Mouse (Mus musculus) common myeloid progenitor, adult 5-6 weeks (primary cell): ENCODE measurements at regions not wholly inside any gene's neighbourhood (a gene's known extent, or its start where the extent isn't known, plus 50 kb on each side); places are given as distances from the start of the nearest gene placed in this dataset.

Experiments
- ATAC-seq: replicated peaks from 2 replicates; pipeline ENCODE4 v1.8.0; 2016; ENCODE audit warnings: low read depth, mild to moderate bottlenecking, moderate TSS enrichment, inconsistent platforms; ENCODE audit not compliant: poor library complexity, severe bottlenecking

DNA sequence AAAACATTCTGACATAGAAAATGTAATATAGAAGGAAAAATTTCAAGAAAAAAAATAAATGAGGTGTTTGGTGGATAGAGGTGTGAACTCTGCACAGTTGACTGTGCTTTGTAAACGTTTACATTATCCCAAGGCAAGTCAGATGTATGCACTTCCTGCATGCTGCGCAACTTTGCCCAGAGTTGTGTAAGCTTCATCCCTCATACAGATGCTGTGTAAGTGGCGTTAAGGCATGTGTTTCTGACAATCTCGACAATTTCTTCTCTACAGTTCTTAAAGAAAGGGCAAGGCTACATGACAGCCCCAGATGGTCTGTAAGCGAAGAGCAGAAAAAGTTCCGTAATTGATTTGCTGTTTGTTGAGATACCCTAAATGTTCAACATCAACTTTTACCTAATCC, 476.6 kb upstream of the Pitx2 start:
- ATAC-seq: no peak

DNA sequence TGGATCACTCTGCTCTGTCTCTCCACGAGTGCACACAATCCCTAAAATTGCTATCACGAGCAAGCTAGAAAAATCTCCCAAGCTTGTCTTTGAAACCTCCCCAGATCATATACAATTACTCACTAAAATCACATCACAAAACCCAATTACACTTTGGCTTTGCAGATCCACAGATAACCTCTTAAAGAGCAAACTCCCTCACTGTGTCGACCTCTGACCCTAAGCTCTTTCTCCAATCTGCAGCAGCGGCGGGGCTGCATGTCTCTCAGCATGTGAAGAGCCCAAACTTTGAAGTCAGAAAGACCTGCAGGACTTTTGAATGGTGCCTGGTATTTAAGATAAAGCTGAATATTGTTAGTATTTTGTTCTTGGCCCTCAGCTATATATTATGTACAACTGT, 479.4 kb upstream of the Pitx2 start:
- ATAC-seq: no peak

DNA sequence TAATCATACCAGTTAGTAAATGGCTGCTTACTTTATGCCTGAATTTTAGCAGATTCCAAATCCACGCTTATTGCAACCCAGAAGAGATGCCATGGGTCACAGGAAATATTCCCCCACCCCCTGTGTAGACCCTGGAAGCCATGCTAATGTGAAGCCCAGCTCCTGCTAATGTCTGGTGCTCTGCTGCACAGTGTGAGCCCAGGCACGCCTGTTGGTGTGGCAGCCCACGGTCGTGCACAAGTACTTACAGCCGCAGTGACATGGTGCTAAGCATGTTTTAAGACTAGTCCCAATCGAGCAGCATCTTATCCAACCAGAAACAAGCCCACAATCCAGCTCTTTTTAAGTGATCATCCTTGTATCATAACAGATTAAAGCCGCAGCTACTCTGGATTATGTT, 480.5 kb upstream of the Pitx2 start:
- ATAC-seq: no peak

DNA sequence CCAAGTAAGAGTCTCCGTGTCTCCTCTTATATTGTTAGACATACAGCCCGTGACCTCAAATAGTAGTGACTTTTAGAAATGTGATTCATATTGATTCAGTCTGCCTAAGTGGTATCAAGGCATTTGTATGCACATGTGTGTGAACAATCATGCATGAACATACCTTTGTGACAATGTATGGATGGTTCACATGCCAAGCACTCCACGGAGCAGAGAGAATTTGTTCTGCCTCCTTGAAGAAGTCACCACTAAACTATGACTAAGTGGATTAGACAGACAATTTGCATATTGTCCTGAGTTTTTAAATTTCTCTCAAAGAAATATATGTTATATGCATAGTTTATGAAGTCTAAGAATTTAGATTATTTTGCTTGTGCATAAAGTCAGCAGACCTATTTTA, 492.4 kb upstream of the Pitx2 start:
- ATAC-seq: no peak

DNA sequence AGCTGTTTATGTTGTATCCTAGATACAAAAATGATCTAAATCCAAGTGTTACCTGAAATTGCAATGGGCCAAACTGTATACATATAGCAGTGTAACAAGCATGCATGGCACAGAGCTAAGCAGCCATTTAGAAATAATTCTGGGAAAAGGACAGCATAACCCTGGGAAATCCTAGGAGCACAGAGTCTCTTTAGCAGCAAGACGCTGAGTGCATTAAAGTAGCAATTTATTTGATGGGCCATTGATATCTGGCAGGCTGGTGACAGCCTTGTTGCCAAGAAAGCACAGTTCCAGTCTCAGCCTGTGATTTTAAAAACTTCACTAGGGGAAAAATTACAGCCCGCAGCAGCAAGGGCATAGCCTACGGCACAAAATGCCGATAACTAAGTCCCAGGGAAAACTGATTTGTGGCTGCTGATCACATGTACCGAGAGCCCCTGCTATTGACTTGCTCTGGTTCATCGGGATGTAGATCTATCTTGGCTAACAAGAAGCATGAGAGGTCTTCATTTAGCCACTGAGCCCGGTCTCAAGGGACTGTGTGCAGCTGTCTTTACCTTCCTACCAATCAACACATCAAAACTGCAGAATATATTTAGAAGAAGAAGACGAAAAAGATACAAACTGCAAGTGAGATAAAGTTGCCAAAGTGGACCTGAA, 531.1 kb upstream of the Pitx2 start:
- no peak for ATAC-seq

DNA sequence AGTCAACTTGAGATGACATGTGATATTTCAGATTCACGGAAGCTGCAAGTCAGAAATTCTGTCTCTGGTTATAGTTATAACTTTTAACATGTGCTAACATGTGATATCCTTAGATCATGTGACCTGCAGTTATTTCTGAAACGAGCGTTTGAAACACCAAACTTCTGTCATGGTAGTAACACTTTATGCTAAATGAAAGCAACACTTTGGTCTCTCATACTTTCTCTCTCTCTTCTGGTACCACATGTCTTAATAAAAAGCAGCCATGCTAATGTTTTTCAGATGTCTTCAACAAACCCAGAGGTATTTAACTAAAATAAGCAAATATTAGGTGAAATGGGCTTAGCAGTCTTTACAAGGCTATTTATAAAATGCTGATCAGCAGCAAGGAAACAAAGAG, 534.5 kb upstream of the Pitx2 start:
- ATAC-seq: no peak

DNA sequence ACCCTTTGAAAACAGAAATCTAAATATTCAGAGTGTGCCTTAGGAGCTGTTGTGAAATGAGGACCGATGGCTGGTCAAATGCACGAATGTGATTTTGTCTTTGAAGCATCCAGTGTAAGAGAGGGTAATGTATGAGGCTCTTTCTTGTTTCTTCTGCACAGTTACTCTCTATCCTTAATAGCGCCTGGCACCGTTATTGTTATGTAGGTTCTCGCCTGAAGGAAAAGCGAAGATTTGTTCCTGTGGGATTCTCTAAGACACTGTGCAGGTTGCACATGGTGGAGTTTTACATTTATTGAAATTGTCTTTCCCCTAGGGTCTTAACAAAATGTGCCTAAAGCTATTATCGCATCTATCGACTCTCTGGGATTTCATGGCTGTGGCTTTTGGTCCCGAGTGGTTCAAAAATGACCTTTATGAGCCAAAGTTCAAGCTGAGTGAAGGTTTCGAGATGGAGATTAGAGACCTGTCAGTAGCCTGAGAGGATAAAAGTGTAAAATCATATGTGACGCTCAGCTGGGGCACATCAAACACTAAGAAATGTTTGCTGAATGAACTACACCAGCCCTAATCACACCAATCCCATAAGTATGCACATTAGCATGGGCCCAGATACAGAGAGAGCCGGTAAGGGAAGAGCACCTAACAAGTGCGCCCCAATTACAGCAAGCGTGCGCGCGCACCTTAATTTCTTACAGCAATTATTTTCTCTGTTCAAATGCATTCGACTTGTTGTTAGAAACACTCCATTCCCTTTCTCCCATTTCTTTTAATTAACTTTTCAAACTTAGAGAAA, 562.5 kb upstream of the Pitx2 start:
- ATAC-seq: no peak

DNA sequence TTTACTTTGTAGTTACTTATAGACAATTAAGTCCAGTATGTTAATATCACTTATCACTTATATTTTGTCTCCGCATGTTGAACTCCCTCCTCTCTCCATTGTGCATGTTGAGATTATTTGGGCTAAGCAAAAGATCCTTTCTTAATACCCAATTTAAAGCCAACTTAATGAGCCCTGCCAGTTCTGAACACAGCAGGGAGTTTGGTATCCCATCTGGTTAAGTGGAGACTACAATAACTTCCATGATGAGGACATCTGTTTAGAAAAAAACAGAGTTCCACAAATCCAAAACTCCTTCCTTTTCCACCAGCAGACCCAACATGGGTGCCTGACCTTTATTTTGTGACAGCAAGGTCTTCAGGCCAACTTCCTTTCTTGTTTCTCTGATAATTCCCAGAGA, 572.0 kb upstream of the Pitx2 start:
- ATAC-seq: no peak

DNA sequence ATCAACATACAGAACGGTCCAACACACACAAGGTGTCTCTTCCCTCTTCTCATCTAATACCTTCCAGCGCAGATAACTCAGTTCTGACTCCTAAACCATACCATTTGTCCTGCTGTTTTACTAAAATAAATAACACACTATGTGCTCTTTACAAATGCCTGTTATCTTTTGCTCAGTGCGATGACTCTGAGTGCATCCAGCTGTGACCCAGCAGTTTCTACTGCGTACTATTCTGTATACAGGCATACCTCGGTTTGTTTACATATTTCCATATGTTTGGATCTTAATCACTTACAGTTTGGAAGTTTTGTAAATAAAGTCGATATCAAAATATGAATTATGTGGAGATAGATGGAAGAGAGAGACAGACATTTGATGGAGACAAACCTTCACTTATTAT, 583.0 kb upstream of the Pitx2 start:
- no peak for ATAC-seq

DNA sequence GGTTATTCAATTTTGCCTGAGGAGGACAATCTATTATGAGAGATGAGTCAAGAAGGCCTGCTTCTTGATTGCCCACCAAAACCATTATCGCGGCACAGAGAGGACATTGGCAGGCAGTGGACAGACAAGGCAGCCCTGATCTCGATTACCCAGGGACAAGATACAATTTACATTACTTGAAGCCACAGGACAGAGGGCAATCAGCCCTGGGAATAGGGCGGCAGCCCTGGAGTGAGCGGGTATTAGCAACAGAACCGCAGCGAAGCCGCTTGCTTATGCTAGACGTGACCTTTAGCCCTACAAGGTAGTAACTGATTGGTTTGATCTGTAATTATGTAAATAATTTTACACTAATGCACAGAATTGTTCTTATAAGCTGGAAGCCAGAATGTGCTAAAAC, 586.0 kb upstream of the Pitx2 start:
- no peak for ATAC-seq

DNA sequence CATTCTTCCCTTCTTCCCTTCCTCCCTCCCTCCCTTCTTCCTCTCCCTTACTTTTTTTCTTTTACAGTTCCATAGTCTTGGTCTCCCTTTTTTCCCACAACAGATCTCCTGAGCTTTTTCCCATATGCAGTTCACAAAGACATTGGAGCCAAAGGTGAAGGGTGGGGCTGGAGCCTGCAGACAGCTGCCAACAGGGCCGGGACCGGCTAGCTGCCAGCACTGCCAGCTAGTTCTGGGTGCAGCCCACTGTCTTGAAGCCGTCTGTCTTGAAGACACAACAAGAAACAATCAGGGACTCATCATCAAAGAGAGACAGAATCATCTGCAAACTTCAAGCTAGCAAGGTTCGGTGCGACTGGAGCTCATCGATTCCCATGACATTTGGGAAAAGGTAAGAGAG, 588.9 kb upstream of the Pitx2 start:
- ATAC-seq: no peak

DNA sequence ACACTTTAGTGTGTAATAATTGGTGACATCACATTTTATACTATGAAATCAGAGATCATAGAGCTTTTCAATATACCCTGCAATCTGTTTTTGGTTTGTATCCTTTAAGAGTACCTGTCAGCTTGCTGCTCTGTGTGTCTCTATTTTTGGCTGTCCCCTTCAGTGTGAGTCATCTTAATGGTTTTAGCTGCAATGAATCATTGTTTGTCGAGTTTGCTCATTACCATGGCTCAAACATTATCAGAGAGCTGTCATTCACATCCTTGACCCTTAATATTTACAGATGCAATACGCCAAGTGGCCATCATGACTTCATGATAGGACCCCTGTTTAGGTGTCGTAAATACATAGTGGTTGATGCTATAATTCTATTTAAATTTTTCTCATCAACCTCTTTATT, 591.0 kb upstream of the Pitx2 start:
- no peak for ATAC-seq

DNA sequence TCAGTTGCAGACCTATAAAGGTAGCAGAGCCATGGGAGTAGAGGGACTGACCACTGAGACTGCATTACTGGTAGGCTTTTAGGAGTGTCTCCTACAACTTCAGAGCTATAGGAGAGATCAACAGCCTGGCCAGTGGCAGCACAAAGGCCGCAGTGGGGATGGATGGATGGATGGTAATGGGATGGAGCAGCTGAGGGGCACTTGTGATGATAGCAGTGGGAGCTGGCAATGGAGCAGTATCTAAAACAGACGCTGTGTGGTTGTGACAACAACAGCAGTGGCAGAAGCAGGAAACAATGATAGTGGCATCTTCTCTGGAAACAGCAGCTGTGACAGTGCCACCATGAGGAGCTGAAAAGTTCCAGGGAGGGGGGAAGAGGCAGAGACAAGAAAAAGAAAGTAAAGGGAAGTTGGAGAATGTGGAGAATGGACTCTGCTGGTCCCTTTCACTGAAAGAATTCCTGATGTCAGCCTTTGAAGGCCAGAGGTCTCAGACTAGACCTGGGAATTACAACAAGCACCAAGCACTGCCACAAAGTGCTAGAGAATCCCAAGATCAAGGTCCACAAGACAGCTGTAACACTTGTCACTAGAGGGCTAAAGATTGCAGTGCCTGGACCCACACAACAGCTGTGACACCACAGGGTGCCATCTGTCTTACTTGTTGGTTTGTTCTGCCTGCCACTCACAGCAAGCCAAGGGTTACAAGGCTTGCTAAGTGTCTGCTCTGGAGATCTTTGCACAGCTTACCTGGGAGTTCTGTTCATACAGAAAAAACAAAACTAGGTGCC, 624.1 kb upstream of the Pitx2 start:
- ATAC-seq: no peak

DNA sequence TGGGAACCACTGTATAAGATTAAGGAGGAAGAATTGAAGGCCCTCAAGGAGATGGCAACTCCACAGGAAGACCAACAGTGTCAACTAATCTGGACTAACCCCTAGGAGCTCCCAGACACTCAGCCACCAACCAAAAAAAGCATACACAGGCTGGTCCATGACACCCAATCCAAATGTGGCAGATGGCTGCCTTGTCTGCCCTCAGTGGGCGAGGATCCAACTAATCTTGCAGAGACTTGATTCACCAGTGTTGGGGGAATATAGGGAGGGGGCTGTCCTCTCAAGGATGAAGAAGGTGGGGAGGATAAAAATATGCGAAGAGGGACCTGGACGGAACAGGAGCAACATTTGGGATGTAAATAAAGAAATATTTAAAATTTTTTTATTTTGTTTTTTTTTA, 629.1 kb upstream of the Pitx2 start:
- no peak for ATAC-seq

DNA sequence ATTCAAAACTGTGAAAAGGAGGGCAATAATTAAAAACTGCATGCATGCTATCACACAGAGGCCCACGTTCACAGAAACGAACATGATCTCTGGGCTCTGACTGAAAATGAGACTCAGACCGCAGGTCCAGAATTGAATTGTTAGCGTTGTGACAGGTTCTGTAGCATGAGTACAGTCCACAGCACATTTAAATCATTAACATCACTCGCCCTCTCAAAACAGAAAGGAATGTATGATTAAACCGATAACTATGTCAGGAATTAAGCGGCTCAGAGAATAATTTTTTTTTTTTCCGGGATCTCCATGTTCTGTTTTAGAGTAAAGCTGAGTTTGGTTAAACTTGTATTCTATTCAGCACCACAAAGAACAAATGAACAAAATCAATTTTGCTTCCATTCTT, 634.3 kb upstream of the Pitx2 start:
- ATAC-seq: no peak

DNA sequence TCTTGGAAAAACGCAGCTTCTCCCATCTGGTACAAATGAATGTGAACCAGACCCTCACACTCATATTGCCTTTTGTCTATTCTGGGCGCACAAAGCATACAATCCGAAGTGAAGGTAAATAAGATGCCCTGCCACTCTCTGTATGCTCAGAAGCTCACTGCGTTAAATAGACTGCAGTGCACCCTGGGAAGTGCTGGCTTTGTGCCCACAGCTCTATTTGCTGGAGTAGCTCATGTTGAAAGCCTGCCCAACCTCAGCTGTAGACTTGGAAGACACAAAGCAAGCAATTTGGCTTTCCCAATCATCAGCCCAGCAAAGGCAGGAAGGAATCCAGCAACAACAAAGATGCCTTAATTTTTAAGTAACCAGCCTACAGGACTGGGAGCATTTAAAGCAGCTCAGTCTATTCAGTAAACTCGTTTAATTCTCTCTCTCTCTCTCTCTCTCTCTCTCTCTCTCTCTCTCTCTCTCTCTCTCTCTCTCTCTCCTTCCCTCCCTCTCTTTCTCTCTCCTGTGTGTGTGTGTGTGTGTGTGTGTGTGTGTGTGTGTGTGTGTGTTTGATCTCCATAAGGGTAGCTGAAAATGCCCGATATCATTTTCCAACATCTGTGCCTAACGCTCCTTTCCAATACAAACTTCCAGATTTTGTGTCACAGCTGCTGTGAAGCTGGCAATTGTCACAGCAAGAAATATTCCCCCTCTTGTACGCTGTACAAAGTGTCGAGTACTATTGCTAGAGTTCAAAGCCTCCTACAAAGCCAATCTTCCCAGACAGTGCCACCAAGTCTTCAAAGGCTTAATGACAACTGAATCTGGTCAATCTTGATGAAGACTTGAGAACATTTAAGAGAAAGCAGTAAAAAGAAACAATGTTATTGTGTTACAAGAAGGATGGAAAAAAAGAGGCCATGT, 650.5 kb upstream of the Fam241a start:
- no peak for ATAC-seq

DNA sequence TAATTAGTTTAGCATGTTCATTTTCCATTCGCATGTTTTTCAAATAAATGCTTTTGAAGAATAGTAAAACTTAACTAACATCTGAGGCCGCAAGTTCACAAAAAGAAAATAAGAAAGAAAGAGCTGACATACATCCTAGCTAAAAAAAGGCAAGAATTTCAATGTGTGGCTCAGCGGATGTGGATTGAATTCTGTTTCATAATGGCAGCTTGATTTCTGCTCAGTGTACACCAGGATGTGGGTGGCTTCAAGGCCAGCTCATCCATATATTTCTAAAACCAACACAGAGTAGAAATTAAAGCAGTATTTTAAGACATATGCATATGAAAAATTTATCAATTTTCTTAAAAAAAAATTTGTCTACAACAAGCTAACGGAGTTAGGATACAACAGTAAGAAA, 629.3 kb upstream of the Fam241a start:
- no peak for ATAC-seq

DNA sequence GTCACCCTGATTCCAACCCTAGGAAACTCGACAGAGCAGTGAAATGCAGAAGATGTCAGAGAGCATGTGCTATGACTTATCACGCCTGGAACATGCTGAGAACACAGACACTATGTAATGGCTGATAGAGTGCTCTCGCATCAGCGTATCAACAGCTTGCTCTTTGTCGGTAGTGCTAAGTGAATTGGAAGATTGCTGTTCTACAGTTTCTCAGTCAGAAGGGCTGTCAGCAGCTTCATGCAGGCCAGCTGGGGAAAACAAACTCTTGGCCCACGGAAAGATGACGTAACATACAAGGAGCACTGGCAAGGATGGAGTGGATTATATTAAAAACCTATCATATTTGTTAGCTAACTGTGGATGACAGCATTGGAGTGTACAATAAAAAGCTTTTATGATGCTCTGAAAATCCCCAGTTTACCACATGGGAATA, 624.6 kb upstream of the Fam241a start:
- ATAC-seq: no peak

DNA sequence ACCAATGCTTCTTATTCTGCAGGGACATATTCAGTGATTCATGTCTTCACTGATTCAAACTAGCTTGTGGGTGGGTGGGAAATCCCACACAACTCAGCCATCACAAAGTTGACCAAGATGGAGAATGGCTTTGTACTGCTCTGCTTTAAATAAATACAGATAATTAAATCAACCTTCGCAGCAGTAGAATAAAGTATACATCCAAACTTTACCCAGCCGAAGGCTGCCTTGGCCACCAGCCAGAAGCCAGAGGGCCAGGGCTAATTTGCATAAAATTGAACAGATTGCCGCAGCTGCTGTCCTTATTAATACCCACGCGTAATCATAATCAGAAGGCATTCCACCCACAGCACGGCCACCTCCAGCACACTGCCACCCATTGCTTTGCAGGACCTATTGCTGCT, 623.8 kb upstream of the Fam241a start:
- no peak for ATAC-seq

DNA sequence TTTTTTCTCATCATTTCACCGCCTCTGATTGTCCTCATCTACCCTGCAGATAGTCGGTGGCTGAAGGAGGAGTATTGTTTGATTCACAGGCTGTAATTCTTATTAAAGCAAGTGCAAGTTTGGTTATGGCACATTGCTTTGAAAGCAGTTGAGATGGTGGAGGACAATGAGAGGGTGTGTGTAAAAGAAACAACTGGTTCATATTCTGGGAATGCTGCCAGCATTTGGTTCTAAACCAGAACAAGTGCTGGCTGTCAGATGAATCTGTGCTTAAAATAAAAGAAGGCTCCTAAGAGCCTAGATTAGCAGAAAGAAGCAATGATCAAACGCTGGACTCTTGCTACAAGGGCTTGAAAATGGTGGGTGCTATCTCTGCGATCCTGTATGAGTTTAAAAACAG, 622.7 kb upstream of the Fam241a start:
- no peak for ATAC-seq
